Mouse (Mus musculus): ENCODE results near the gene Tmed2. TPM values are rescaled to one million over a fixed set of nuclear protein-coding genes. Genes with fewer than 3 reads are reported as not detected.
"Not testable (repeated sequence)": the region's sequence is repeated elsewhere in the genome, so short reads cannot be mapped to it uniquely, and the experiment has no call there.

The Tmed2 gene
- polyA plus RNA-seq, 1 experiment from 2014 or later, result 572 TPM

- Histone ChIP-seq H3K9ac (ENCODE audit: low read length) (peak within 1 kb of the TSS; percentile 79), H3K4me3 (ENCODE audit: low read depth, low read length) (peak within 1 kb of the TSS; percentile 77), H3K9me3 (ENCODE audit: control insufficient read depth, low read length) (no peaks in the 10 kb centered on the region), H3K36me3 (ENCODE audit: control insufficient read depth, insufficient read depth, low read length) (peaks cover 8% of the 10 kb centered on the region; the same call in 1 of the 2 replicates), H3K4me2 (replicated peaks; ENCODE audit: low read depth) (peak within 1 kb of the TSS; percentile 88), H3K27ac (replicated peaks) (peak within 1 kb of the TSS; percentile 73), H3K27me3 (ENCODE audit: control insufficient read depth, insufficient read depth, low read length) (no peaks in the 10 kb centered on the region), H3K4me1 (replicated peaks; ENCODE audit: control insufficient read depth, insufficient read depth) (peaks cover 7% of the 10 kb centered on the region; the same call in 1 of the 2 replicates)
- ATAC-seq (ENCODE audit: low FRiP score, low TSS enrichment) (peak; percentile 92), DNase-seq (ENCODE audit: low spot score) (peak; percentile 96)
- TF ChIP-seq EP300 (optimal IDR thresholded peaks at IDR 0.05) (no peak), CTCF (IDR thresholded peaks at IDR 0.05; ENCODE audit: low read depth) (peak; percentile 31; the same call in 1 of the 2 replicates)
- WGBS, result 1% methylated on average over 51 of the region's 51 CpGs
These were observed 38.3 kb downstream of the Tmed2 start, which contains the start of the genes Eif2b1 and Gtf2h3 for GRCm38 (mm10) chr5:124578633-124579317. Eif2b1 (minus strand) TSS chr5:124579131. Gtf2h3 (plus strand) TSS chr5:124579140.

GRCm38 (mm10) chr5:124582515-124582914 lies 42.0 kb downstream of the Tmed2 start:
- Histone ChIP-seq H3K36me3 (ENCODE audit: control insufficient read depth, insufficient read depth, low read length) (no peaks in the 10 kb centered on the region), H3K4me2 (replicated peaks; ENCODE audit: low read depth) (no peak overlapping the region), H3K4me1 (replicated peaks; ENCODE audit: control insufficient read depth, insufficient read depth) (peaks cover 7% of the 10 kb centered on the region; the same call in 1 of the 2 replicates), H3K27me3 (ENCODE audit: control insufficient read depth, insufficient read depth, low read length) (no peaks in the 10 kb centered on the region), H3K9ac (ENCODE audit: low read length) (no peak overlapping the region), H3K9me3 (ENCODE audit: control insufficient read depth, low read length) (no peaks in the 10 kb centered on the region), H3K27ac (replicated peaks) (no peak overlapping the region), H3K4me3 (ENCODE audit: low read depth, low read length) (no peak overlapping the region)
- no peak for DNase-seq (ENCODE audit: low spot score)
- WGBS, result 85% methylated on average over 5 of the region's 5 CpGs
- ATAC-seq (ENCODE audit: low FRiP score, low TSS enrichment), result no peak
- TF ChIP-seq EP300 (optimal IDR thresholded peaks at IDR 0.05), result no peak
- no peak for TF ChIP-seq CTCF (IDR thresholded peaks at IDR 0.05; ENCODE audit: low read depth)

GRCm38 (mm10) chr5:124592768-124593167 lies 52.3 kb downstream of the Tmed2 start:
- no peak overlapping the region for H3K4me2 ChIP-seq (replicated peaks; ENCODE audit: low read depth)
- no peaks in the 10 kb centered on the region for H3K9me3 ChIP-seq (ENCODE audit: control insufficient read depth, low read length)
- DNase-seq (ENCODE audit: low spot score), result no peak
- WGBS, result 94% methylated on average over 3 of the region's 3 CpGs
- H3K27me3 ChIP-seq (ENCODE audit: control insufficient read depth, insufficient read depth, low read length), result no peaks in the 10 kb centered on the region
- no peak overlapping the region for H3K4me3 ChIP-seq (ENCODE audit: low read depth, low read length)
- TF ChIP-seq EP300 (optimal IDR thresholded peaks at IDR 0.05), result no peak
- TF ChIP-seq CTCF (IDR thresholded peaks at IDR 0.05; ENCODE audit: low read depth), result no peak
- ATAC-seq (ENCODE audit: low FRiP score, low TSS enrichment), result no peak
- no peaks in the 10 kb centered on the region for H3K4me1 ChIP-seq (replicated peaks; ENCODE audit: control insufficient read depth, insufficient read depth)
- H3K27ac ChIP-seq (replicated peaks), result no peak overlapping the region
- H3K36me3 ChIP-seq (ENCODE audit: control insufficient read depth, insufficient read depth, low read length), result peaks cover 16% of the 10 kb centered on the region
- H3K9ac ChIP-seq (ENCODE audit: low read length), result no peak overlapping the region

GRCm38 (mm10) chr5:124598224-124599174 lies 58.0 kb downstream of the Tmed2 start:
- 0 out of 2 replicates have a peak, but pooled peaks cover 2% of the 10 kb centered on the region for H3K4me1 ChIP-seq (replicated peaks; ENCODE audit: control insufficient read depth, insufficient read depth)
- DNase-seq (ENCODE audit: low spot score), result peak; percentile 93
- peaks cover 10% of the 10 kb centered on the region for H3K36me3 ChIP-seq (ENCODE audit: control insufficient read depth, insufficient read depth, low read length)
- peak overlapping the region; percentile 76 for H3K4me3 ChIP-seq (ENCODE audit: low read depth, low read length)
- no peaks in the 10 kb centered on the region for H3K27me3 ChIP-seq (ENCODE audit: control insufficient read depth, insufficient read depth, low read length)
- ATAC-seq (ENCODE audit: low FRiP score, low TSS enrichment), result peak; percentile 99
- no peaks in the 10 kb centered on the region for H3K9me3 ChIP-seq (ENCODE audit: control insufficient read depth, low read length)
- no peak overlapping the region for H3K27ac ChIP-seq (replicated peaks)
- TF ChIP-seq CTCF (IDR thresholded peaks at IDR 0.05; ENCODE audit: low read depth) (no peak), EP300 (optimal IDR thresholded peaks at IDR 0.05) (no peak)
- WGBS, result 7% methylated on average over 30 of the region's 30 CpGs
- peak overlapping the region; percentile 83 for H3K4me2 ChIP-seq (replicated peaks; ENCODE audit: low read depth)
- H3K9ac ChIP-seq (ENCODE audit: low read length), result peak overlapping the region; percentile 64

GRCm38 (mm10) chr5:124599726-124600125 lies 59.2 kb downstream of the Tmed2 start:
- not testable (repeated sequence) for H3K4me2 ChIP-seq (replicated peaks; ENCODE audit: low read depth); H3K9ac ChIP-seq (ENCODE audit: low read length); H3K4me1 ChIP-seq (replicated peaks; ENCODE audit: control insufficient read depth, insufficient read depth); ATAC-seq (ENCODE audit: low FRiP score, low TSS enrichment); H3K27me3 ChIP-seq (ENCODE audit: control insufficient read depth, insufficient read depth, low read length); H3K9me3 ChIP-seq (ENCODE audit: control insufficient read depth, low read length); H3K36me3 ChIP-seq (ENCODE audit: control insufficient read depth, insufficient read depth, low read length); H3K4me3 ChIP-seq (ENCODE audit: low read depth, low read length); DNase-seq (ENCODE audit: low spot score); H3K27ac ChIP-seq (replicated peaks)
- 51% methylated on average over 8 of the region's 8 CpGs for WGBS

Other genes with a start within 250 kb of the Tmed2 start
- gene Mphosph9, start 212.7 kb upstream of the Tmed2 start, polyA plus RNA-seq (2015; fragmentation: Nextera tagmentation; extraction: Ambion mirVana), result 2.2 and 2.9 TPM in 2 replicates
- 6.4 and 6.9 TPM in 2 replicates for gene 2810006K23Rik, start 212.6 kb upstream of the Tmed2 start, polyA plus RNA-seq (2015; fragmentation: Nextera tagmentation; extraction: Ambion mirVana)
- gene Cdk2ap1, start 177.6 kb upstream of the Tmed2 start, polyA plus RNA-seq (2015; fragmentation: Nextera tagmentation; extraction: Ambion mirVana), result 57.6 and 81.6 TPM in 2 replicates
- gene Sbno1, start 114.7 kb upstream of the Tmed2 start, polyA plus RNA-seq (2015; fragmentation: Nextera tagmentation; extraction: Ambion mirVana), result 44.8 and 45.2 TPM in 2 replicates
- 64.1 and 90.2 TPM in 2 replicates for gene Kmt5a, start 100.8 kb upstream of the Tmed2 start, polyA plus RNA-seq (2015; fragmentation: Nextera tagmentation; extraction: Ambion mirVana)
- gene Rilpl2, start 62.3 kb upstream of the Tmed2 start, polyA plus RNA-seq (2015; fragmentation: Nextera tagmentation; extraction: Ambion mirVana), result 19.3 and 20.7 TPM in 2 replicates
- gene Snrnp35, start 57.6 kb upstream of the Tmed2 start, polyA plus RNA-seq (2015; fragmentation: Nextera tagmentation; extraction: Ambion mirVana), result 9.1 and 10.8 TPM in 2 replicates
- gene Rilpl1, start 9.3 kb upstream of the Tmed2 start, polyA plus RNA-seq (2015; fragmentation: Nextera tagmentation; extraction: Ambion mirVana), result 9.0 and 9.3 TPM in 2 replicates
- 5.8 and 6.1 TPM in 2 replicates for gene Ddx55, start 12.2 kb downstream of the Tmed2 start, polyA plus RNA-seq (2015; fragmentation: Nextera tagmentation; extraction: Ambion mirVana)
- gene Eif2b1, start 38.4 kb downstream of the Tmed2 start, polyA plus RNA-seq (2015; fragmentation: Nextera tagmentation; extraction: Ambion mirVana), result 58.8 and 61.2 TPM in 2 replicates
- gene Gtf2h3, start 38.4 kb downstream of the Tmed2 start, polyA plus RNA-seq (2015; fragmentation: Nextera tagmentation; extraction: Ambion mirVana), result 24.9 and 27.6 TPM in 2 replicates
- gene Atp6v0a2, start 87.9 kb downstream of the Tmed2 start, polyA plus RNA-seq (2015; fragmentation: Nextera tagmentation; extraction: Ambion mirVana), result 27.2 and 29.2 TPM in 2 replicates
- gene Dnah10, start 184.4 kb downstream of the Tmed2 start, polyA plus RNA-seq (2015; fragmentation: Nextera tagmentation; extraction: Ambion mirVana), result 0.04 and 0.10 TPM in 2 replicates

All from stomach, postnatal 0 days (tissue).